Mouse (Mus musculus) left cerebral cortex, adult 11 months (tissue): ENCODE results near the gene Icosl.
"Not testable (repeated sequence)": the region's sequence is repeated elsewhere in the genome, so short reads cannot be mapped to it uniquely, and the experiment has no call there.

Experiments used
- DNase-seq: peaks from one replicate; pipeline ENCODE4 v3.0.0; 2022; ENCODE audit warnings: low spot score

Icosl gene

DNA sequence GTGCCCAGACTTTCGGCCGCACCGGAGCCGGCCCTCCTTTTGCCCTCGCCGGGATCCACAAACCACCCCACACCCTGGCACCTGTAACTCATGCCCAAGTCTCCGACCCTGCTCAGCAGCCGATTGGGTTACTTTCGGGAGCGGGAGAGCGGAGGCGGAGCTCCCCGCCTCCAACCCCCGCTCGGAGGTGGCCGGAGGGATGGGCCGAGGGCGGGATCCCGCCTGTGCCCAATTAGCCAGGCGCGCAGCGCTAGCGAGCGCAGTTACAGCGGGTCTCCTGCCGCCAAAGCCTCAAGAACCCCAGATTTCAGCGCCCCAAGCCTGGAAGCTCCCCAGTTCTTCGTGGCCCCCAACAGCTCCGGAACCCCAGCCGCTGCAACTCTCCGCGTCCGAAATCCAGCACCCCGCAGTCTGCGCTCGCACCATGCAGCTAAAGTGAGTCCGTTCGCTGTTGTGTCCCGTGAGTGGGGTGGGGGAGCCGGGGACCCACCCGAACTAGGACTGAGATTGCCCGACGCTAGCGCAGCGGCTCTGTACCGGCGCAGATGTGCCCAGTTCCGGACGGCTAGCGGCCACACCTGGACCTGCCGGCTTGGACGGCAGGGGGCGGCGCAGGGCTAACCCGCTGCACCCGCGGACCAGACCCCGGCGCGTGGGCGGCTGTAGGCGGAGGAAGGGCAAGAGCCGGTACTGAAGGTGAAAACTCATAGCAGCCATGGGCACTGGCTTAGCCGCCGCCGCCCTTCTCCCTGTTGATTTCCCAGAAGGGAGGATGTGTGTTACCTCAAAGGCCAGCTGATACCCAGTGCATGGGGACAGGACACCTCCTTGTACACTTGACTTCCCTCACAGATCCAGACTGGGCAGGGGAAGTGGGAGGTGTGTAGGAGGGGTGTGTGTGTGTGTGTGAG lies at the start of gene Icosl:
Gene Icosl (plus strand): TSS at position 202 of the 911 bp plus-strand sequence.
- DNase-seq: no peak

DNA sequence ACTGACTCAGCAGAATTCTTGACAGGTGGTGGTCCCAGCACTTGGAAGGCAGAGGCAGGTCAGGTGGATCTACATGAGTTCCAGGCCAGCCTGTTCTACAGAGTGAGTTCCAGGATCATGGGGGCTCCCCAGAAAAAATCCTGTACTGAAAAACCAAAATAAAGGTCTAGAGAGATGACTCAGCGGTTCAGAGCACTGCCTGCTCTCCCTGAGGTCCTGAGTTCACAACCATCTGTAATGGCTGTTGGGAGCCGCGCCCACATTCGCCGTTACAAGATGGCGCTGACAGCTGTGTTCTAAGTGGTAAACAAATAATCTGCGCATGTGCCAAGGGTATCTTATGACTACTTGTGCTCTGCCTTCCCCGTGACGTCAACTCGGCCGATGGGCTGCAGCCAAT lies 49.1 kb upstream of the Icosl start:
- not testable (repeated sequence) for DNase-seq

DNA sequence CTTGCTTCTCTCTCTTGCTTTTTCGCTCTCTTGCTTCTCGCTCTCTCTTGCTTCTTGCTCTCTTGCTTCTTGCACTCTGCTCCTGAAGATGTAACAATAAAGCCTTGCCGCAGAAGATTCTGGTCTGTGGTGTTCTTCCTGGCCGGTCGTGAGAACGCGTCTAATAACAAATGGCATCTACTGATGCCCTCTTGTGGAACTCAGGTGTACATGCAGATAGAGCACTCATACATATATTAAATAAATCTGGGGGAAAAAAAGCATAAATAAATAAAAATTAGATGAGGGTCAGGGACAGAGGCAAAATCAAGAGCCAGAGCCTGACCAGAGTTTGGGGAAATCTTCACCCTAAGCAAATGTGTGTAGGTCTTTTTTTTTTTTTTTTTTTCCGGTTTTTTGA lies 43.6 kb upstream of the Icosl start:
- not testable (repeated sequence) for DNase-seq

DNA sequence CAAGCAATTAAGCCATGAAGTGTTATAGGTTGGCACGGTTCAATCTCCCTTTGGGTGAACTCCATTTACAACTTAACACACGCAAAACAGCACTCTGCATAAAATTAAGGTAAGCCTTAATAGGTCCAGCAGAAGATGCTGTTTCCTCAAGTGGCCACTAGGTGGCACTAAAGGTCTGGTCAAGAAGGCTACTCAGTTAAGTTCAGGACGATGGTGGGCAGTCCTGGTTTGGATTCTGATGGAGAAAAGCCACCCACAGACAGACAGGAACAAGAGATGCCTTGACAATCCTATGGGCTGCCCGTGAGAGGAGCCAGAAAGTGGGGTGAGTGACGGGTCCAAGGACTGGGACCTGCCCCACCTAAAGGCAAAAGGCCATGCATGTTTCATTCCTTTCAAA lies 41.0 kb upstream of the Icosl start:
- DNase-seq: peak; percentile 43

DNA sequence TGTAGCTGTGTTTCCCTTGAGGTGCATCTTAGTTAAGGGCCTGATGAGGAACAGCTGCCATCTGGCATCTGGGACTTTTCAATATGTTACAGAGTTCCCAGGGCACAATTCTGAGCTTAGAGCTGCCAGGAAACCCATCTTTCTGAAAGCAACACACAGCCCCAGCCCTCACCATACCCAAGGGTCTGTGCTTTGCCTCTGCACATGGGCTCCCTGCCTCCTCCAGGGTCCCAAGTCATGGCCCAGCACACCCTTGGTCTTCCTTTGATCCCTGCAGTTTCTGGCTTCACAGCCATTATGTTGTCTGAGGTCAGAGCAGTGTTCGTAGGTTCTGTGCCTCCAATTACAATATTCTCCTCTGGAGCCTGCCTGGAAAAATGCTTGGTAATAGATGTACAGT lies 40.0 kb upstream of the Icosl start:
- DNase-seq: no peak

DNA sequence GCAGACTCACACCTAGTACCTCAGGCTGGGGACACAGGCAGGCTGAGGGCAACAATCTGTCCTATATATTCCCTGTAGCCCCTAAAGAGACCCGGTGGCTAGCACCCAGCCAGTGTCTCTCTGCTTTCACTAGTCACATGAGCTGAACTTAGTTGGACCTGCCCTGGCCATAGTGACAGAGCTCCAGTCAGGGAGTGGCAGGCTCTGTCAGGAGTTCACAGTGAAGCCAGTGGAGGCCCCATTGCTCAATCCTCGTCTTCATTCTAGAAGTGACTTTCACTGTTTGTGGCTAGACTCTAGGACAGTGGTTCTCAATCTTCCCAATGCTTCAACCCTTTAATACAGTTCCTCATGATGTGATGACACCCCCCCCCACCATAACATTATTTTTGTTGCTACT lies 37.1 kb upstream of the Icosl start:
- DNase-seq: no peak

DNA sequence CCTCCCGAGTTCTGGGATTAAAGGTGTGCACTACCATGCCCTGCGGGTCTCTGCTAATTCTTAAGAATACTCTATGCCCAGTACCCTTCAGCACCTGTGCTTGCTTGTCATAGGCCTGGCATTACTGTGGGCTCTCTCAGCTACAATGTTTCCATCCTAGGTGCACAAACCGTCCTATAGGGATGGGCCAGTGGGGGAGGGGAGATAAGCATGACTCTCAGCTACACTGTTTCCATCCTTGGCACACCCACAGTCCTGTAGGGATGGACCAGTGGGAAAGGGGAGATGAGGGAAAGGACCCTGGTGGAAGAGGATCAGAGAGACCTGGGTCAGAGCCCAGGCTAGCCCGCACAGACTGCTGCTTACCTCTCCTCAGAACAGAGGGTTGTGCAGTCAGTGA lies 32.0 kb upstream of the Icosl start:
- DNase-seq: no peak

DNA sequence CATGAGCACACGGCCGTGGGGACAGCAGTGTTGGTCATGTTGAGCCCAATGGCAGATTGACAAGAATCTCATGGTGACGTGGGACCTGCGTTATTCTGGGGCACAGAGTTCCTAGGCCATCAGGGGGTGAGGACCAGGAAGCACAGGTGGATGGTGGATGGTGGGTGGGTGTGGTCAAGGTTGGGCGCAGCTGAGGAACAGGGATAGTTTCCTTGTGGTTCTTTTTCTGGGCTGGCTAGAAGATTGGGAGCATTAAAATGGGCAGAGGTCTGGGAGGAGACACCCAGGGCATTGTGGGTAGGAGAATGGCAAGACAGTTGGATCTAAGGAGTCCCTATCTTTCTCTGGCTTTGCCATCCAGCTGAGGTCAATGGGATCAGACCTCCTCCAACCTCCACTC lies 27.5 kb upstream of the Icosl start, which contains the start of gene Dnmt3l:
Gene Dnmt3l (plus strand): TSS at position 301 of the 400 bp plus-strand sequence.
- DNase-seq: no peak

DNA sequence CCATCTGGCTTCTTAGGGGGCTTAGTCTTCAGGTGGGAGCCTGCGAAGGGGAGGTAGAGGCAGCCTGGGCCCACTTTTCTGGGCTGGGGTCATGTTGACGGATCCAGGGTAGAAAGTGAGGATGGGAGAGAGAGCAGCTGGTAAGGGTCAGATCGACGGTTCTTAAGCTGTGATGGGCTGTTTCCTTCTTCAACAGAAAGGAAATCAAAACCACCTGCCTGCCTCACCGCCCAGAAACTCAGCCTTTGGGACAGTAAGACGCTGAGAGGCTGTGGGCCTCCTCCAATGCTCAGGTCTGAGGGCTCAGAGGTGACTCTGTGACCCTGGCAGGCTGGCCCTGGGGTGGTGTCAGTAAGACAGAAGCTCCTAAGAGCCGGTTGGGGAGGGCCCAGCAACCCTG lies 27.0 kb upstream of the Icosl start:
- no peak for DNase-seq

DNA sequence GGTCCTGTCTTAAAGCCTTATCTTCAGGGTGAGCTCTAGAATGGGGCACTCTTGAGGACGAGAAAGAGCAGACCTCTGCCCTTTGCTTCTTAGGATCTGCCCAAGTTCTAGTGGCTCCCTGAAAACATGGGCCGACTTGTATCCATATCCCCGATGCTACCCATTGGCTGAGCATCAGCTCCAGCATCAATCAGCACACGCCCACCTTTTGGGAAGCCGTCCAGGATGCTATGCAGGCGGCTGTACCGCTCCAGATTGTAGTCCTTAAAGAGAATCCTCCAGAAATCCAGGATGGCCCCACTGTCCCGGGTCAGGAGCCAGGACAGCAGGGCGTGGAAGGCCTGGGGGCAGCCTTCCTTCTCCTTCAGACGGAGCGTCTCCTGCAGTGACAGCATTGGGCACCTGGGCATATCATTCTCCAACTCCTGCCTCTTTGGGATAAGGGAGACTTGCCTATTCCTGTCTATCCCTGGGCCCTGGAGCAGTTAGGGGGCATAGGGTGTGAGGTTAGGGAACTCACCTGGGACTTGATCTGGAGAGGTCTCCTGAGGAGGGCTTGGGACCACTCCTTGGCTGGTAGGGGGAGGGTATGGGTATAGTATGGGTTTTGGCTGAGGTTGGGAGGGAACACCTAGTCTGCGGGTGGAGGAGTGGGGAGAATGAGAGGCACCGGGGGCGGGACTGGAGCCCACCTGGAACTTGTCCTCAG lies 26.3 kb upstream of the Icosl start:
- no peak for DNase-seq

DNA sequence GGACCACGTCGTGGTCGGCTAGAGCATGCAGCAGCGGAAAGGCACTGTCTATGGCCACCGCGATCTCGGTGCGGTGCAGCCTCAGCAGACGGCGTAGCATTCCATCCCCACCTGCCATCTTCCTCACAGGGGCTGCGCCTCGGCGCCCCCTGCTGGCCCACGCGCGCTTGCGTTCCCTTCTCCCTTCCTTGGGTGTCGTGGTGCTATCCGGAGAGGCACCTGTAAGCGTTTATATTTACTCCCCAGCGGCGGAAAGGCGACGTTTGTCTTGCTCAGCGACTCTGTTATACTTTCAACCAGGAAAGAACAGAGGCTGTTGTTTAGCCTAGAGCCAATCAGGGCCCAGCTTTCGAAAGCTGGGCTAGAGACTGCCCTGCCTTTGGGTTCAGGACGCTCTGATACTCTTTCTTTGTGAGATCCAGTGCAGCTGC lies 25.7 kb upstream of the Icosl start, which contains the start of gene Aire:
Gene Aire (minus strand): TSS at position 205 of the 431 bp plus-strand sequence.
- no peak for DNase-seq

DNA sequence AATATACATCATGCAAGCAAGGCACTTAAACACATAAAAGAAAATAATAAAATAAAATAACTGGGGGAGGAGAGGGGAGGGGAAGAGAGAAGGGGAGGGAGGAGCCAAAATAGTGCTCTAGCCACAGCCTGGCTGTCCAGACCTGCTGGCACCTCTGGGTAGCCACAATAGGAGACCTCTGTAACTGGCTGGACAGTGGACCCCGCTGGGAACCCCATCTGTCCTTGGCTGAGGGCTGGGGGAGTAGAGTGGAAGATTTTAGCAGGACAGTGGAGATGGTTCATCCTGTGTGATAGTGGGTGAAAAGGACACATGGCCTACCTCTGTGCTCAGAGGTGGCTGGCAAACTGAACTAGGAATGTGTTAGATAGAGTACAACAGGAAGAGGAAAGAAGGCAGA lies 24.6 kb upstream of the Icosl start:
- DNase-seq: no peak

DNA sequence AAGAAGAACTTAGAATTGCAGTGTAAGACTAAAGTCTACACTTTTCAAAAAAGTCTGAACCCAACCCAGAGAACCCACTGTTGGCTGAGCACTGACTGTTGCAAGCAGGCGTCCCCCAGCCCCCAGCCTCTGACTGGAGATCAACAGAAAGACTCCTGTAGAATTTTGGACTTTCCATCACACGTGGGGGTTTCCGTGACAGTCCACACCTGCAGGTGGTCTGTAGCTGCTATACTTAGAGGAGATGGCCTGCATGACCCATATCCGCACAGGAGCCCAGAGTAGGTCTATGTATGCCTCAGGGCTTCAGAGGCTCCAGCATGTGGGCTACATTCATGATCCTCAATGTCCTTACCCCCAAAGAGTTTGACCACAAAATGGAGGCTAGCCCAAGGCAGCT lies 22.7 kb upstream of the Icosl start:
- DNase-seq: no peak

DNA sequence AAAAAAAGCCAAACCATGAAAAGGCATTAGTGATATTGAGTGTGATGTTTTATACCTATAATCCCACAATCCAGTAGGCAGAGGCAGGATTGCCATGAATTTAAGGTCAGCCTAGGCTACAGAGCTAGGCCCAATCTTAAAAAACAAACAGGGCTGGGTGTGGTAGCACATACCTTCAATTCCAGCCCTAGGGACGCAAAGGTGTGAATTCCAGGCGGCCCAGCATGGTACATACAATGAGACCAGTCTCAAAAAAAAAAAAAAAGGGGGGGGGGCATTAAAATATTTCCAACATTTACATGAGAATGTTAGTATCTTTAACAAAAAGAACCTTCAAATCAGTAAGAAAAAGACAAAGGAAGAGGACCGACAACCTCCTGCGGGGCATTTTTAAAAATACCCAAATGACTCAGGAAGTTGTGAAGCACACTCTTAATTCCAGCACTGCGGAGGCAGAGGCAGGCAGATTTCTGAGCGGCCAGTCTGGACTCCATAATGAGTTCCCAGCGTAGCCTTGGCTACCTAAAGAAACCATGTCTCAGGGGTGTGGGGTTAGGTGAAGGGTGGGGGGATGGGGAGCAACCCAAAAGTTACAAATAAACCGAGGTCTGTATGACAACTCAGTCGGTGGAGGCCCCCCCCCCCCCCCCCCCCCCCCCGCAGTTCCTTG lies 20.9 kb upstream of the Icosl start:
- no peak for DNase-seq

DNA sequence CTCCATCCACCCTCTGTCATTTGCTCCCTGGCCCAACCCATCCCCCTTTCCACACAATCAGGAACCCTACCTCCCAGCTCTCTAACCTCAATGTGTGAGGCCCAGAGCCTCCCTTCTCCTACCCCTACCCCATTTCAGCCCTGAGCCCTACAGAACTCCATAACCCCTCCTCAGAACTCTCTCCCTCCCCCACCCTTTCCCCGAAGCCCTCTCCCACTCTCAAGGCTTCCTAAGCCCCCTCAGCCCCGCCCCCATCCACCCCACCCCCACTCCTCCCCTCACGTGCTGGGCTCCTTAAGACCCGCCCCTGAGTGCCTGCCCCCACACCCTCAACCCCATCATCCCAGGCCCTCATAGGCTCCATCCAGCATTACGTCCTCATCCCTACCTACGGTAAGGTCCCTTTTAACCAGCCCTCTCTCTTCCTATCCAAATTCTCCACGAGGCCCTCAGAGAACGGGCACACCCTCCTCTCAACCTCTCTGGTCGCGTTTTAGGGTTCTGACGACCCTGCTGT lies 19.5 kb upstream of the Icosl start:
- DNase-seq: no peak

DNA sequence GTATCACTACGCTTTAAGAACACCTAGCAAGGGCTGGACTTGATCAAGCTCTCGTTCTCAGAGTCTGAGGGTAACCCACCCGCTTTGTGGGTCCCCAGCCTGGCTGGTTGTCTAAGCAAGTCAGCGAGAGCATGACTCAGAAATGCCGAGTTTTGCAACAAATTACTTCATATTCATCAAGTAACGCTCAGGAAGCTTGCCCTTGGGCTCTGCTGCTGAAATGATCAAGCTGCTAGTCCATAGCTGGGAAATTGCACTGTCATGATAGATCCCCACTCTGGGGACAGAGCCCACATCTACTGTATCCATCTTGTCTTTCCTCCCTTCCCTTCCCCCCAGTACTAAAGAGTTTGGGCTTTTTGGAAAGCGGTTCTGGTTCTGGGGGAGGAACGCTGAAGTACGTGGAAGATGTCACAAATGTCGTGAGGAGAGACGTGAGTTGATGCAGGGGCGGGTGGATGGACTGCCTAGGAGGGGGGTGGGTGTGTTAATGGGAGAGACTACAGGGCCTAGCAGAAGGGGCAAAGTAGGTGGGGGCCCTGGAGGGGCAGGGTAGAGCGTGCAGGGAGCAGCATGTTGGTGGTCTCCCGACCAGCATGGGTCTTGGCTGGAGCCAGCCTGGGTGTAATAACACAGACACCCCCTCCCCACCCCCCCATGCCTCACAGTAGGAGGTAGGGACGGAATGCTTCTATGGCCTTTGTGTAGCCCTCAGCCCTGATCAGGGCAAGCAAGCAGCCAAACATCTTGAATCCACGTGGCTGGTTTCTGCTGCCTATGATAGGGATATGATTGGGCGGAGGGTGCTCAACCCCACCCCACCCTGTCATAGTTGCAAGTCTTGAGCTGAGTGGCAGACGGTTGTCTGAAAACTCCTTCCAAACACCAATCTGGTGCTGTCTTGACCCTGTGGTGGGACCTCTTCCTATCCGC lies 14.2 kb upstream of the Icosl start:
- DNase-seq: no peak

DNA sequence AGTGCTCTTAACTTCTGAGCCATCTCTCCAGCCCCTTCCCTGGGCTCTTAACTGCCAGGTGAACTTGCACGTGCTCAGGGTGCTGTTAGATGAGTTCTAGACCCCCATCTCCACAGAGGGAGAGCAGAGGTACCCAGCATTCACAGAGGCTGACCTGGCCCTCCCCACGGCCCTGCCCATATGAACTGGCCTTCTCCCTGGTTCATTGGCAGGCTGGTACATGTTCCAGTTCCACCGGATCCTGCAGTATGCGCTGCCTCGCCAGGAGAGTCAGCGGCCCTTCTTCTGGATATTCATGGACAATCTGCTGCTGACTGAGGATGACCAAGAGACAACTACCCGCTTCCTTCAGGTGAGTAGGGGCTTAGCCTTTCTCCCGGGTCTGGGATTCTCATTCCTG lies 12.0 kb upstream of the Icosl start:
- no peak for DNase-seq

DNA sequence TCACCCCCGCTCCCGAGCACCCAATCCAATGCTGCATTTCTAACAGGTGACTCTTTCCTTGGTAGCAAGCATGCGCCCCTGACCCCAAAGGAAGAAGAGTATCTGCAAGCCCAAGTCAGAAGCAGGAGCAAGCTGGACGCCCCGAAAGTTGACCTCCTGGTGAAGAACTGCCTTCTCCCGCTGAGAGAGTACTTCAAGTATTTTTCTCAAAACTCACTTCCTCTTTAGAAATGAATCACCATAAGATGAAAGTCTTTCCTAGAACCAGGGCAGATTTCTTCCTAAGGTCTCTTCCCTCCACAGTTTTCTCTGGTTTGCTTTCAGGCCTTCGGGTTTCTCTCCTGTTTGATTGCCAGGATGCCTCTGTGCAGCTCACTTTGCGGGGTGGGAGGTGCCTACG lies 6.0 kb upstream of the Icosl start:
- no peak for DNase-seq

DNA sequence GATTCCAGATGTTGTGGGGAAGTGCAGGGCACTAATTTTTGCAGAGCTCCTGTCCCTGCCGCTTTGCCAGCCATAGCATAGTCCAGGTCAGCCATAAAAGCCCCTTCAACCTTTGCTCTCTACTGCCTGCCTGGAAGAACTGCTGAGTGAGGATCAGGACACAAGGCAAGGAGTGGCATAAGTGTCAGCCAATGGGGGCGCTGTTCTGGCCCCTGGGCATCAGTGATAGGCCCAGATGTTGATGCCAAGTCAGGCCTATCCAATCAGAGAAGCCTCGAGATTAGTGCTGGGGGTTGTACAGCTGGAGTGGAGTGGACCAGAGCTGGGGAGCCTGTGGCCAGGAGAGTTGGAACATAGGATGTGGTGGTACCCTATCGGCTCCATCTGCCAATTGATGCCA lies 1.9 kb upstream of the Icosl start:
- DNase-seq: no peak

DNA sequence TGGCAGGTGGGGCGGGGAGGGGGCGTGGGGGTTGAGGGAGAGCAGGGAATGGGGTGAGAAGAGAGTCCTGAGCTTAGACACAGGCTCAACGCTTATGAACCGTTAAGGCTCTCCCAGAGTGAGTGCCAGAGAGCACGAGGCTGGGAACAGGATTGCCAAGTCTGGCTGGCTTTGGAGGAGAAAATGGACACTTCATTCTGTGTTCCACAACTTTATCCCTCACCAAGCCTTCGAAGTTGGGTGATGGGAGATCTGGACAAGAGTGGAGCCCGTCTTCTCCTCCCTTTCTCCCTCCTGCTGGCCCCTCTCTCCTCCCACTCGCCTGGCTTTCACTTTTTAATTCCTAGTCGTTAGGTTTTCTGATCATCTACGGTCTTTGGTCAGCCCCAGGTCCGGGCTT lies 561 bp upstream of the Icosl start:
- no peak for DNase-seq

DNA sequence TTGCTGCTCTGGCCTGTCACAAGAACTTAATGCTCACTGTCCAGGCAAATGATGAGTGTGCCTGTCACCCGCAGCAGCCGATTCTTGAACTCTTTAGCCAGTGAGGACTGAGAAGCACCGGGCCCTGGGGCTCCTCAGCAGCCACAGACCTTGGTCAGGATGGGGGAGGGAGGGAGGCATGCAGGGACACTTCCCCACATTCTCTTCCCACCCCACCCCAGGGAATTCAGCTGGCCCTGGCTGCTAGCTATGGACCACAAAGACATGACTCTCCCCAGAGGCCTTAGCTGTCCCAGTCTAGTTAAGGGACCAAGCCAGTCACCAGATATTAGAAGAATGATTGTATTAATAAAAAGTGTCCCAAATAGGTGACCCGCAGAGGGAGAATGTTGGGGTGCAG lies 5.0 kb downstream of the Icosl start:
- DNase-seq: no peak
